Mouse (Mus musculus) ES-Bruce4 (cell line): ENCODE data around the gene Rprd1b. TPM values are rescaled to one million over a fixed set of nuclear protein-coding genes. Genes with fewer than 3 reads are reported as not detected.
"Not testable (repeated sequence)": the region's sequence is repeated elsewhere in the genome, so short reads cannot be mapped to it uniquely, and the experiment has no call there.

ENCODE experiments used
- H3K27ac ChIP-seq: 2 replicates; pipeline ENCODE4 v1.5.1; 2012; ENCODE audit warnings: low read length, inconsistent platforms; ENCODE audit not compliant: insufficient read depth
- H3K27me3 ChIP-seq: 2 replicates; pipeline ENCODE4 v1.6.1; 2012; ENCODE audit warnings: mild to moderate bottlenecking, low read length, inconsistent platforms; ENCODE audit not compliant: control insufficient read depth, poor library complexity, insufficient read depth, severe bottlenecking
- H3K36me3 ChIP-seq: 2 replicates; pipeline ENCODE4 v1.6.1; 2012; ENCODE audit warnings: inconsistent platforms, mild to moderate bottlenecking, low read length, moderate library complexity; ENCODE audit not compliant: control insufficient read depth, poor library complexity, insufficient read depth, severe bottlenecking
- H3K4me1 ChIP-seq: one replicate; pipeline ENCODE4 v1.8.1; 2011; ENCODE audit warnings: low read length; ENCODE audit not compliant: control insufficient read depth, insufficient read depth
- H3K4me3 ChIP-seq: 2 replicates; pipeline ENCODE4 v1.5.1; 2011; ENCODE audit warnings: low read depth, mild to moderate bottlenecking, low read length
- H3K9ac ChIP-seq: 2 replicates; pipeline ENCODE4 v1.6.1; 2012; ENCODE audit warnings: low read depth, mild to moderate bottlenecking, inconsistent platforms; ENCODE audit not compliant: poor library complexity, severe bottlenecking
- H3K9me3 ChIP-seq: replicated peaks from 2 replicates; pipeline ENCODE4 v1.6.1; 2012; ENCODE audit warnings: mild to moderate bottlenecking, low read length, inconsistent platforms; ENCODE audit not compliant: control insufficient read depth, poor library complexity, insufficient read depth, severe bottlenecking
- CTCF ChIP-seq: IDR thresholded peaks from one replicate; pipeline ENCODE4 v1.8.1; 2011; ENCODE audit warnings: low read depth, low read length
- EP300 ChIP-seq: IDR thresholded peaks from 2 replicates; pipeline ENCODE4 v1.6.1; 2011; ENCODE audit warnings: low read depth, low read length; ENCODE audit not compliant: insufficient read depth
- POLR2A ChIP-seq: IDR thresholded peaks from one replicate; pipeline ENCODE4 v1.8.1; 2011; ENCODE audit warnings: low read length; ENCODE audit not compliant: insufficient read depth
- polyA plus RNA-seq: library from polyadenylated mRNA; stranded (reverse); fragments of >200 nt; gene quantifications from 2 replicates; pipeline ENCODE4 v1.2.4, GENCODE M21; 2011; ENCODE audit warnings: low read depth; ENCODE audit not compliant: missing spikeins, insufficient read depth, insufficient read length

Rprd1b gene
- polyA plus RNA-seq, 1 experiment: 18.6 TPM

- H3K27ac ChIP-seq: no peak overlapping the region
- H3K36me3 ChIP-seq: peaks cover 12% of the 10 kb centered on the region
- no peak overlapping the region for H3K4me3 ChIP-seq
- no peaks in the 10 kb centered on the region for H3K27me3 ChIP-seq
- no peak overlapping the region for H3K9ac ChIP-seq
- no peak for TF ChIP-seq EP300
- no peak for TF ChIP-seq POLR2A
- TF ChIP-seq CTCF: no peak
- no peaks in the 10 kb centered on the region for H3K4me1 ChIP-seq
- H3K9me3 ChIP-seq: no peaks in the 10 kb centered on the region
These were observed 15.2 kb downstream of the Rprd1b start for GRCm38 (mm10) chr2:158043504-158043903.

- H3K9ac ChIP-seq: no peak overlapping the region
- no peaks in the 10 kb centered on the region for H3K4me1 ChIP-seq
- H3K27me3 ChIP-seq: no peaks in the 10 kb centered on the region
- peaks cover 21% of the 10 kb centered on the region for H3K36me3 ChIP-seq
- H3K9me3 ChIP-seq: no peaks in the 10 kb centered on the region
- no peak for TF ChIP-seq POLR2A
- no peak for TF ChIP-seq CTCF
- no peak for TF ChIP-seq EP300
- no peak overlapping the region for H3K27ac ChIP-seq
- no peak overlapping the region for H3K4me3 ChIP-seq
These were observed 17.9 kb downstream of the Rprd1b start for GRCm38 (mm10) chr2:158046186-158046585.

- H3K4me3 ChIP-seq: no peak overlapping the region
- no peak overlapping the region for H3K27ac ChIP-seq
- H3K9me3 ChIP-seq: no peaks in the 10 kb centered on the region
- H3K9ac ChIP-seq: no peak overlapping the region
- TF ChIP-seq CTCF (peak; percentile 80), EP300 (no peak)
- H3K36me3 ChIP-seq: peaks cover 26% of the 10 kb centered on the region
- no peaks in the 10 kb centered on the region for H3K27me3 ChIP-seq
- H3K4me1 ChIP-seq: no peaks in the 10 kb centered on the region
These were observed 19.6 kb downstream of the Rprd1b start for GRCm38 (mm10) chr2:158047903-158048302.

- H3K4me1 ChIP-seq: no peaks in the 10 kb centered on the region
- TF ChIP-seq EP300 (no peak), POLR2A (no peak), CTCF (no peak)
- no peak overlapping the region for H3K4me3 ChIP-seq
- H3K27me3 ChIP-seq: no peaks in the 10 kb centered on the region
- no peak overlapping the region for H3K27ac ChIP-seq
- no peaks in the 10 kb centered on the region for H3K9me3 ChIP-seq
- H3K36me3 ChIP-seq: peaks cover 26% of the 10 kb centered on the region
- H3K9ac ChIP-seq: no peak overlapping the region
These were observed 20.4 kb downstream of the Rprd1b start for GRCm38 (mm10) chr2:158048718-158049117.

GRCm38 (mm10) chr2:158050116-158050515 lies 21.8 kb downstream of the Rprd1b start:
- no peaks in the 10 kb centered on the region for H3K27me3 ChIP-seq
- no peaks in the 10 kb centered on the region for H3K9me3 ChIP-seq
- no peak overlapping the region for H3K4me3 ChIP-seq
- TF ChIP-seq POLR2A (no peak), EP300 (no peak), CTCF (no peak)
- H3K36me3 ChIP-seq: peaks cover 20% of the 10 kb centered on the region
- H3K9ac ChIP-seq: no peak overlapping the region
- H3K27ac ChIP-seq: no peak overlapping the region
- H3K4me1 ChIP-seq: no peaks in the 10 kb centered on the region

- Histone ChIP-seq H3K4me3 (no peak overlapping the region), H3K36me3 (peaks cover 26% of the 10 kb centered on the region), H3K27me3 (no peaks in the 10 kb centered on the region), H3K9me3 (no peaks in the 10 kb centered on the region), H3K9ac (no peak overlapping the region), H3K4me1 (no peaks in the 10 kb centered on the region), H3K27ac (no peak overlapping the region)
- TF ChIP-seq POLR2A (no peak), EP300 (no peak), CTCF (no peak)
These were observed 26.3 kb downstream of the Rprd1b start for GRCm38 (mm10) chr2:158054596-158054995.

- H3K9me3 ChIP-seq, H3K27ac ChIP-seq, H3K27me3 ChIP-seq, H3K4me1 ChIP-seq, H3K4me3 ChIP-seq, H3K9ac ChIP-seq: not testable (repeated sequence)
- H3K36me3 ChIP-seq: peaks cover 25% of the 10 kb centered on the region
These were observed 27.1 kb downstream of the Rprd1b start for GRCm38 (mm10) chr2:158055383-158055782.
